Mouse (Mus musculus): Measurements from ENCODE around the gene Dap.

The Dap gene

GRCm38 (mm10) chr15:31262361-31262760 lies 38.2 kb downstream of the Dap start:
- no peak for DNase-seq (ENCODE audit: low read depth, low spot score)

GRCm38 (mm10) chr15:31264827-31265226 lies 40.7 kb downstream of the Dap start:
- DNase-seq (ENCODE audit: low read depth, low spot score): peak; percentile 70

- no peak for DNase-seq (ENCODE audit: low read depth, low spot score)
Measured at GRCm38 (mm10) chr15:31265404-31265803, 41.3 kb downstream of the Dap start.

- DNase-seq (ENCODE audit: low read depth, low spot score): no peak
Measured at GRCm38 (mm10) chr15:31265845-31266244, 41.7 kb downstream of the Dap start.

- no peak for DNase-seq (ENCODE audit: low read depth, low spot score)
Measured at GRCm38 (mm10) chr15:31268148-31268547, 44.0 kb downstream of the Dap start.

- no peak for DNase-seq (ENCODE audit: low read depth, low spot score)
Measured at GRCm38 (mm10) chr15:31269558-31269957, 45.4 kb downstream of the Dap start.

- DNase-seq (ENCODE audit: low read depth, low spot score): no peak
Measured at GRCm38 (mm10) chr15:31272695-31273094, 48.6 kb downstream of the Dap start.

- no peak for DNase-seq (ENCODE audit: low read depth, low spot score)
Measured at GRCm38 (mm10) chr15:31273509-31273908, 49.4 kb downstream of the Dap start.

- DNase-seq (ENCODE audit: low read depth, low spot score): no peak
Measured at GRCm38 (mm10) chr15:31278090-31278489, 54.0 kb downstream of the Dap start.

GRCm38 (mm10) chr15:31279120-31279519 lies 55.0 kb downstream of the Dap start:
- DNase-seq (ENCODE audit: low read depth, low spot score): no peak

GRCm38 (mm10) chr15:31279577-31280004 lies 55.5 kb downstream of the Dap start:
- DNase-seq (ENCODE audit: low read depth, low spot score): no peak

GRCm38 (mm10) chr15:31280059-31280458 lies 55.9 kb downstream of the Dap start:
- DNase-seq (ENCODE audit: low read depth, low spot score): no peak

- no peak for DNase-seq (ENCODE audit: low read depth, low spot score)
Measured at GRCm38 (mm10) chr15:31280683-31281082, 56.6 kb downstream of the Dap start.

- DNase-seq (ENCODE audit: low read depth, low spot score): no peak
Measured at GRCm38 (mm10) chr15:31281830-31282229, 57.7 kb downstream of the Dap start.

GRCm38 (mm10) chr15:31282353-31282752 lies 58.2 kb downstream of the Dap start:
- no peak for DNase-seq (ENCODE audit: low read depth, low spot score)

- DNase-seq (ENCODE audit: low read depth, low spot score): no peak
Measured at GRCm38 (mm10) chr15:31284142-31284541, 60.0 kb downstream of the Dap start.

- DNase-seq (ENCODE audit: low read depth, low spot score): no peak
Measured at GRCm38 (mm10) chr15:31284922-31285631, 61.0 kb downstream of the Dap start.

- no peak for DNase-seq (ENCODE audit: low read depth, low spot score)
Measured at GRCm38 (mm10) chr15:31285695-31286094, 61.6 kb downstream of the Dap start.

- DNase-seq (ENCODE audit: low read depth, low spot score): no peak
Measured at GRCm38 (mm10) chr15:31292627-31293026, 68.5 kb downstream of the Dap start.

- DNase-seq (ENCODE audit: low read depth, low spot score): no peak
Measured at GRCm38 (mm10) chr15:31294311-31294710, 70.2 kb downstream of the Dap start.

GRCm38 (mm10) chr15:31296882-31297776 lies 73.0 kb downstream of the Dap start:
- no peak for DNase-seq (ENCODE audit: low read depth, low spot score)

- DNase-seq (ENCODE audit: low read depth, low spot score): no peak
Measured at GRCm38 (mm10) chr15:31297777-31298137, 73.6 kb downstream of the Dap start.

All from retina, postnatal 7 days (tissue).